ENCODE assay signal across 8 mouse cellular contexts in genomic region chr7:16895000-16895399, GRCm38 (mm10). TPM values are rescaled to one million over a fixed set of nuclear protein-coding genes. Genes with fewer than 3 reads are reported as not detected.
DNase-seq lines count a peak whose midpoint lies in the region; ATAC-seq and TF ChIP-seq lines count a peak whose summit lies in the region.

No protein-coding gene starts in this region.

- peak; percentile 82 to 88 (median 86) for TF ChIP-seq CTCF in MEL (IDR thresholded peaks at IDR 0.05 in 2 of 3, conservative IDR thresholded peaks at IDR 0.05 in 1 of 3; ENCODE audit: control insufficient read depth in 1 of 3, insufficient read depth in 1 of 3, low read depth in 2 of 3, low read length in 3 of 3, poor library complexity in 1 of 3, severe bottlenecking in 1 of 3)

- H3K36me3 ChIP-seq in MEL (ENCODE audit: control insufficient read depth in 1 of 2, insufficient read depth in 2 of 2, low read length in 2 of 2): no peaks in the 10 kb centered on the region
- H3K36me3 ChIP-seq in forebrain, embryonic 11.5 days (ENCODE audit: control insufficient read depth, insufficient read depth, low read length): no peaks in the 10 kb centered on the region

- no peaks in the 10 kb centered on the region for H3K79me2 ChIP-seq in MEL (ENCODE audit: control insufficient read depth, insufficient read depth, low read length, poor library complexity)

- H3K27me3 ChIP-seq in MEL (ENCODE audit: control insufficient read depth in 1 of 2, insufficient read depth in 2 of 2, low read length in 2 of 2): peaks cover 0 to 3% of the 10 kb centered on the region in 2 experiments; a peak in 2 of 4 replicates
- peaks cover 28% of the 10 kb centered on the region for H3K27me3 ChIP-seq in forebrain, embryonic 11.5 days (ENCODE audit: control insufficient read depth, insufficient read depth, low read length)

- no peak for TF ChIP-seq POLR2A in MEL (IDR thresholded peaks at IDR 0.05; ENCODE audit: control insufficient read depth in 1 of 2, insufficient read depth in 1 of 2, low read depth in 1 of 2, low read length in 2 of 2, poor library complexity in 1 of 2)

- no peaks in the 10 kb centered on the region for H3K9me3 ChIP-seq in MEL (replicated peaks; ENCODE audit: insufficient read depth, low read length)
- H3K9me3 ChIP-seq in forebrain, embryonic 11.5 days (ENCODE audit: control insufficient read depth, low read length): no peaks in the 10 kb centered on the region

- intact Hi-C loops in heart, postnatal 10 days (cut with DNase I): loop anchor here (1.0 to 10.0 kb wide), 3 partner anchors 18 to 270 kb away; no protein-coding TSS in a partner anchor

- ATAC-seq in forebrain, embryonic 11.5 days (replicated peaks; ENCODE audit: low FRiP score): peak; percentile 63

- no peak overlapping the region for H3K27ac ChIP-seq in MEL (ENCODE audit: control insufficient read depth, low read depth, low read length)
- peak overlapping the region; percentile 46 for H3K27ac ChIP-seq in forebrain, embryonic 11.5 days (ENCODE audit: low read depth, low read length)

- peaks cover 0 to 10% of the 10 kb centered on the region in 2 experiments; a peak in 2 of 4 replicates for H3K4me1 ChIP-seq in MEL (ENCODE audit: control insufficient read depth in 1 of 2, insufficient read depth in 2 of 2, low read length in 2 of 2)
- peaks cover 24% of the 10 kb centered on the region for H3K4me1 ChIP-seq in forebrain, embryonic 11.5 days (replicated peaks; ENCODE audit: control insufficient read depth, insufficient read depth, low read length)

- H3K9ac ChIP-seq in MEL (ENCODE audit: control insufficient read depth, low read depth, low read length, poor library complexity, severe bottlenecking): peak overlapping the region; percentile 60
- H3K9ac ChIP-seq in forebrain, embryonic 11.5 days (ENCODE audit: low read length): peak overlapping the region; percentile 39; the same call in 1 of the 2 replicates

- under 1% methylated on average over 24 of the region's 24 CpGs for WGBS in forebrain, embryonic 11.5 days

- peak overlapping the region; percentile 53 for H3K4me2 ChIP-seq in forebrain, embryonic 11.5 days (ENCODE audit: low read depth, low read length, severe bottlenecking)

- peak overlapping the region; percentile 55 to 69 for H3K4me3 ChIP-seq in MEL (ENCODE audit: control insufficient read depth in 1 of 2, insufficient read depth in 1 of 2, low read depth in 2 of 2, low read length in 2 of 2)
- peak overlapping the region; percentile 19 for H3K4me3 ChIP-seq in forebrain, embryonic 11.5 days (ENCODE audit: low read depth, low read length)

- TF ChIP-seq EP300 in MEL (IDR thresholded peaks at IDR 0.05; ENCODE audit: low read depth in 1 of 2, low read length in 2 of 2): no peak

- TF ChIP-seq RAD21 in MEL (IDR thresholded peaks at IDR 0.05; ENCODE audit: low read depth, low read length): peak; percentile 48

- peak; percentile 79 for DNase-seq in MEL (ENCODE audit: low read depth, low spot score)
- DNase-seq in c-Kit-positive CD71-positive TER-119-negative erythroid progenitor cells, embryonic 14.5 days (ENCODE audit: low read depth): peak; percentile 35
- DNase-seq in forebrain, embryonic 11.5 days (ENCODE audit: low spot score): peak; percentile 91
- DNase-seq in heart, postnatal 10 days: peak; percentile 86 to 89
- DNase-seq in kidney, postnatal 25 days: peak; percentile 77 to 81
- peak; percentile 74 for DNase-seq in lung, postnatal 25 days (ENCODE audit: low spot score)
- DNase-seq in retina, postnatal 7 days (ENCODE audit: low read depth, low spot score): peak; percentile 67
- peak; percentile 62 to 78 for DNase-seq in urinary bladder, postnatal 36 days (ENCODE audit: low spot score in 2 of 2)

TF ChIP-seq in MEL, 35 proteins besides CTCF, POLR2A, EP300 and RAD21:
- TF ChIP-seq SIN3A (IDR thresholded peaks at IDR 0.05; ENCODE audit: low read length) (peak; percentile 67), E2F4 (IDR thresholded peaks at IDR 0.05; ENCODE audit: borderline replicate concordance, low read depth, low read length) (0 out of 2 replicates have a peak, but pooled peaks have one; percentile 69), ELF1 (IDR thresholded peaks at IDR 0.05; ENCODE audit: low read depth, low read length) (no peak), GABPA (IDR thresholded peaks at IDR 0.05; ENCODE audit: low read depth, low read length) (no peak), MAX (IDR thresholded peaks at IDR 0.05; ENCODE audit: low read length) (no peak), KAT2A (conservative IDR thresholded peaks at IDR 0.05; ENCODE audit: low read depth, low read length) (no peak), MYC (IDR thresholded peaks at IDR 0.05; ENCODE audit: low read depth, low read length) (no peak), MAFK (IDR thresholded peaks at IDR 0.05; ENCODE audit: borderline replicate concordance, low read depth, low read length) (no peak), GATA1 (IDR thresholded peaks at IDR 0.05; ENCODE audit: low read depth, low read length) (no peak), SMC3 (IDR thresholded peaks at IDR 0.05; ENCODE audit: low read depth, low read length) (peak; percentile 84), MAZ (IDR thresholded peaks at IDR 0.05; ENCODE audit: low read depth, low read length) (peak; percentile 58; the same call in 1 of the 2 replicates), ZC3H11A (IDR thresholded peaks at IDR 0.05; ENCODE audit: low read depth, low read length) (peak; percentile 60), MXI1 (IDR thresholded peaks at IDR 0.05; ENCODE audit: low read depth, low read length) (peak; percentile 62; the same call in 1 of the 2 replicates), CHD2 (IDR thresholded peaks at IDR 0.05; ENCODE audit: low read length) (no peak)
TF ChIP-seq in MEL: peak in this region for 6.

RNA-seq across cellular contexts. Expression of gene Gng8, which starts 3.4 kb away (rescaled TPM):
- total RNA-seq in MEL (2012; rRNA removed): 0.39 TPM in 1 of 2 replicates, not detected in the other
- 1 to 10 TPM in 1 of 2 experiments, not detected in 1; 2.2 TPM for polyA plus RNA-seq in MEL (2012; ENCODE audit: insufficient read depth in 1 of 2, insufficient read length in 2 of 2, low read depth in 1 of 2, low replicate concordance in 2 of 2, missing spikeins in 1 of 2)
- polyA plus RNA-seq in forebrain, embryonic 11.5 days (2014; fragmentation: Nextera tagmentation; extraction: Ambion mirVana): 7.3 and 7.4 TPM in 2 replicates
- total RNA-seq in heart, postnatal 10 days (2021): 1 to 10 TPM in 1 of 2 experiments, under 1 TPM in 1; 0.82 to 1.4 TPM

RNA-seq across cellular contexts. Expression of gene Ptgir, which starts 11.3 kb away (rescaled TPM):
- 19.6 and 22.8 TPM in 2 replicates for total RNA-seq in MEL (2012; rRNA removed)
- polyA plus RNA-seq in MEL (2012; ENCODE audit: insufficient read depth in 1 of 2, insufficient read length in 2 of 2, low read depth in 1 of 2, low replicate concordance in 2 of 2, missing spikeins in 1 of 2): 10 to 100 TPM in 1 of 2 experiments, not detected in 1; 23.7 TPM
- polyA plus RNA-seq in forebrain, embryonic 11.5 days (2014; fragmentation: Nextera tagmentation; extraction: Ambion mirVana): 0.11 and 0.39 TPM in 2 replicates
- 1 to 10 TPM; 2.6 to 2.8 TPM for total RNA-seq in heart, postnatal 10 days (2021)

RNA-seq across cellular contexts. Expression of gene Dact3, which starts 19.9 kb away (rescaled TPM):
- 0.31 and 0.49 TPM in 2 replicates for total RNA-seq in MEL (2012; rRNA removed)
- 1 to 10 TPM in 1 of 2 experiments, not detected in 1; 2.1 TPM for polyA plus RNA-seq in MEL (2012; ENCODE audit: insufficient read depth in 1 of 2, insufficient read length in 2 of 2, low read depth in 1 of 2, low replicate concordance in 2 of 2, missing spikeins in 1 of 2)
- polyA plus RNA-seq in forebrain, embryonic 11.5 days (2014; fragmentation: Nextera tagmentation; extraction: Ambion mirVana): 4.8 and 7.0 TPM in 2 replicates
- 10 to 100 TPM; 28.2 to 32.7 TPM for total RNA-seq in heart, postnatal 10 days (2021)

RNA-seq across cellular contexts. Expression of gene Calm3, which starts 28.9 kb away (rescaled TPM):
- total RNA-seq in MEL (2012; rRNA removed): 450 and 482 TPM in 2 replicates
- polyA plus RNA-seq in MEL (2012; ENCODE audit: insufficient read depth in 1 of 2, insufficient read length in 2 of 2, low read depth in 1 of 2, low replicate concordance in 2 of 2, missing spikeins in 1 of 2): 1,000 to 10,000 TPM in 1 of 2 experiments, 100 to 1,000 TPM in 1; 515 to 1,030 TPM
- 276 and 285 TPM in 2 replicates for polyA plus RNA-seq in forebrain, embryonic 11.5 days (2014; fragmentation: Nextera tagmentation; extraction: Ambion mirVana)
- total RNA-seq in heart, postnatal 10 days (2021): 100 to 1,000 TPM; 252 to 262 TPM

RNA-seq across cellular contexts. Expression of gene Pnmal2, which starts 49.5 kb away (rescaled TPM):
- not detected in 2 replicates for total RNA-seq in MEL (2012; rRNA removed)
- under 1 TPM in 1 of 2 experiments, not detected in 1; 0.07 TPM for polyA plus RNA-seq in MEL (2012; ENCODE audit: insufficient read depth in 1 of 2, insufficient read length in 2 of 2, low read depth in 1 of 2, low replicate concordance in 2 of 2, missing spikeins in 1 of 2)
- 12.3 and 13.0 TPM in 2 replicates for polyA plus RNA-seq in forebrain, embryonic 11.5 days (2014; fragmentation: Nextera tagmentation; extraction: Ambion mirVana)
- total RNA-seq in heart, postnatal 10 days (2021): 1 to 10 TPM; 5.0 to 5.2 TPM

Comparison
In these comparisons a context has a peak if more than half of its experiments do, and no peak if none do; other contexts are left out.
1. DNase-seq: peak in every context shown above with its lines; median percentile 91 in forebrain, embryonic 11.5 days; 88 in heart, postnatal 10 days; 79 in MEL; 79 in kidney, postnatal 25 days; 74 in lung, postnatal 25 days; 70 in urinary bladder, postnatal 36 days; 67 in retina, postnatal 7 days; 35 in c-Kit-positive CD71-positive TER-119-negative erythroid progenitor cells, embryonic 14.5 days.
2. RNA of gene Dact3, which starts 19.9 kb away (total RNA-seq): 28.2 to 32.7 TPM in heart, postnatal 10 days; 0.31 to 0.49 TPM in MEL; every median in the first group is over 10 times any median in the second.